Mouse (Mus musculus) spleen, adult 2 months (tissue): ENCODE measurements around the gene 1700017B05Rik. TPM values are rescaled to one million over a fixed set of nuclear protein-coding genes. Genes with fewer than 3 reads are reported as not detected.
"Not testable (repeated sequence)": the region's sequence is repeated elsewhere in the genome, so short reads cannot be mapped to it uniquely, and the experiment has no call there.

Experiments
- DNase-seq, 2 experiments: peaks; one replicate each; pipeline versions ENCODE4 v3.0.0 to v3.0.0-alpha.2; 2012 to 2021; ENCODE audit warnings: low spot score in 2 of 2, low read depth in 1 of 2
- H3K27ac ChIP-seq: fragments of 200-500 bp; 2 replicates; pipeline ENCODE4 v1.5.1; 2012; ENCODE audit warnings: low read length, inconsistent platforms; ENCODE audit not compliant: insufficient read depth
- H3K27me3 ChIP-seq: fragments of 200-500 bp; 2 replicates; pipeline ENCODE4 v1.6.1; 2012; ENCODE audit warnings: mild to moderate bottlenecking, moderate library complexity, low read length, inconsistent platforms; ENCODE audit not compliant: control insufficient read depth, insufficient read depth
- H3K36me3 ChIP-seq: fragments of 200-500 bp; 2 replicates; pipeline ENCODE4 v1.6.1; 2012; ENCODE audit warnings: mild to moderate bottlenecking, low read length, inconsistent platforms; ENCODE audit not compliant: control insufficient read depth, insufficient read depth
- H3K4me1 ChIP-seq: fragments of 200-500 bp; 2 replicates; pipeline ENCODE4 v1.6.1; 2011; ENCODE audit warnings: inconsistent platforms; ENCODE audit not compliant: control insufficient read depth, insufficient read depth, insufficient read length
- H3K4me3 ChIP-seq: fragments of 200-500 bp; 2 replicates; pipeline ENCODE4 v1.5.1; 2011; ENCODE audit warnings: mild to moderate bottlenecking, inconsistent platforms; ENCODE audit not compliant: insufficient read depth, insufficient read length; ENCODE audit errors: extremely low read depth
- CTCF ChIP-seq: fragments of 200-500 bp; IDR thresholded peaks from 2 replicates; pipeline ENCODE4 v1.5.1; 2011; ENCODE audit warnings: mild to moderate bottlenecking, inconsistent platforms; ENCODE audit not compliant: insufficient read depth, insufficient read length, insufficient replicate concordance; ENCODE audit errors: extremely low read depth
- POLR2A ChIP-seq: fragments of 200-500 bp; IDR thresholded peaks from 2 replicates; pipeline ENCODE4 v1.6.1; 2011; ENCODE audit warnings: low read depth, low read length, inconsistent platforms
- whole genome bisulfite sequencing: fragments of 180-500 bp; shearing (Covaris S2); methylation state at CpG from one replicate; pipeline ENCODE4 v1.1.7; 2018; 5-methylcytosine and 5-hydroxymethylcytosine counted together
- polyA plus RNA-seq: library from polyadenylated mRNA; depleted of rRNA; stranded (reverse); fragments of >200 nt; gene quantifications from 2 replicates; pipeline ENCODE4 v1.2.3, GENCODE M21; 2012; rRNA removed

1700017B05Rik gene
- polyA plus RNA-seq, 1 experiment: 20.3 TPM

DNA sequence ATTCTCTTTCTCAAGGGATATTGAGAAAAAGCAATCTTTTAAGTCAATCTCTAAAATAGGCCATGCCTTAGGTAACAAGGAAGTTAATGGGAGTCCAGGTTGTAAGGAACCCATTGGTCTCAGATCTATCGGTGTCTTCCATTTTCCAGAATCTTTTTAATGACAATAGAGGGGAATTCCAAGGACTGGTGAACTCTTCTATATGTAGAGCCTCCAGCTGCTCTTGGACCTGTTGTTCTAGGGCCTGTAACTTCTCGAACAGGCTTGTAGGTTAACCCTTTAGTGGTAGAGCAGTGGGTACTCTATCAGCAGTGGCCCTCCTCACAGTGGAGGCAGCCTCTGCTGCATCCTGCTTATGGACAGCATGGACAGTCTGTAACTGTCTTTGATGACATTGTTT is 55.5 kb downstream of the 1700017B05Rik start:
- 79% methylated on average over 2 of the region's 2 CpGs for WGBS
- H3K4me3 ChIP-seq: no peak overlapping the region
- H3K36me3 ChIP-seq: no peaks in the 10 kb centered on the region
- no peak for DNase-seq
- no peaks in the 10 kb centered on the region for H3K4me1 ChIP-seq
- no peaks in the 10 kb centered on the region for H3K27me3 ChIP-seq
- TF ChIP-seq CTCF: no peak
- no peak for TF ChIP-seq POLR2A
- no peak overlapping the region for H3K27ac ChIP-seq

DNA sequence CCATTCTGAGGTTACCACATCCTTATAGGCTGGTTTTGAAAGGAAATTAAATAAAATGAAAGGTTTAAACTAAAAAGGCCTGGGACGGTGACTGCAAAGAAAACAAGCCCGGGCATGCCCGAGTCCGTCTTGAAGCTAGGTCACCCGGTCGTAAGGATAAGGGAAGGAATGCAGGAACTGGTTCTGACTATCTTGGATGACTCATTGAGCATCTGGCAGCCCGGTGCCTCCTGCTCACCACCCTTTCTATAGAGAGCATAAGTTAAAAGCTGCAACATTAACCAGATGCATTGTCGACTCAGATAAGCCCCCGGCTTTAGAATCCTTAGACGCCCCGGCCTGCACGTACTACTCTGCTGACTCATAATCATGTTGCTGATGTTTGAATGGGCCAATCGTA is 58.8 kb downstream of the 1700017B05Rik start:
- H3K36me3 ChIP-seq, DNase-seq, H3K27me3 ChIP-seq, H3K4me3 ChIP-seq, H3K27ac ChIP-seq, H3K4me1 ChIP-seq: not testable (repeated sequence)
- 70% methylated on average over 13 of the region's 13 CpGs for WGBS

Other genes starting within 250 kb of the 1700017B05Rik start
- 83.3 and 98.2 TPM in 2 replicates for gene Sin3a, start 190.6 kb downstream of the 1700017B05Rik start, polyA plus RNA-seq
- 170 and 183 TPM in 2 replicates for gene Man2c1, start 131.9 kb downstream of the 1700017B05Rik start, polyA plus RNA-seq
- gene Neil1, start 114.3 kb downstream of the 1700017B05Rik start, polyA plus RNA-seq: 11.5 and 14.7 TPM in 2 replicates
- gene Commd4, start 104.3 kb downstream of the 1700017B05Rik start, polyA plus RNA-seq: 142 and 207 TPM in 2 replicates
- gene Trcg1, start 26.1 kb downstream of the 1700017B05Rik start, polyA plus RNA-seq: not detected in 2 replicates
- 53.8 and 67.0 TPM in 2 replicates for gene Ppcdc, start 177.5 kb upstream of the 1700017B05Rik start, polyA plus RNA-seq
- gene Scamp5, start 205.4 kb upstream of the 1700017B05Rik start, polyA plus RNA-seq: 12.4 and 19.3 TPM in 2 replicates
- 0.22 and 0.33 TPM in 2 replicates for gene Rpp25, start 241.4 kb upstream of the 1700017B05Rik start, polyA plus RNA-seq